10 mouse cellular contexts compared by ENCODE assay signal in the genomic region with DNA sequence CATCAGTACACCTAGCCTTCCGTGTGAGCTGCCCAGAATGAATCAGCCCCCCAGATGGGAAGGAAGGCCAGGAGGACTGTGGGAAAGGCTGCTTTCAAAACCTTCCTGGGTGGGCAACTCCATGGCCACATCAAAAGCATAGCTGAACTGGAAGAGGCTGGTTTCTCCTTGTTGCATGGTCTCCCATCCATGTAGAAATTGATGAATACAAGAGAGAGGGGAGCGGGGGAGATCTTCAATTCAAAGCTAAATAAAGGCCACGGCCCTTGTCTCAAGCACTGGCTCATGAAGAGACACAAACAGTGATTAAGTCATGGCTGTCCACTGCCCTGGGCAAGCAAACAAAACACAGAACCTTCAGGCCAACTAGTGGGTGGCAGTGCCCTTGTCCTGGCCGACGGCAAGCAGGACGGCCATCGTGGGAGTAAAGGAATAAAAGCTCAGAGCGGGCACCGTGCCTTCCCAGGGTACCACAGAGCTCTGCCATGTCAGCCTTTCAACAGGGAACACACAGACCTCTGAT.
DNase-seq lines count a peak whose midpoint lies in the region; ATAC-seq and TF ChIP-seq lines count a peak whose summit lies in the region.
"Had no signal": no experiment of that assay in that cellular context is flagged by ENCODE, and none has a peak within 500 bp of the region (broad histone marks: within the 10 kb centered on the region; RNA-seq: fewer than 3 reads in every experiment).

No protein-coding gene starts in this region.

- H3K27me3 ChIP-seq in forebrain, embryonic 13.5 days = no peaks in the 10 kb centered on the region
- H3K27me3 ChIP-seq in limb, embryonic 13.5 days = 0 out of 2 replicates have a peak, but pooled peaks cover 4% of the 10 kb centered on the region
- no peaks in the 10 kb centered on the region for H3K27me3 ChIP-seq in heart, adult 2 months (ENCODE audit: control insufficient read depth, insufficient read depth, low read length)

- H3K36me3 ChIP-seq in forebrain, embryonic 13.5 days (ENCODE audit: poor library complexity, severe bottlenecking) = peaks cover 13% of the 10 kb centered on the region
- H3K36me3 ChIP-seq in limb, embryonic 13.5 days = peaks cover 22% of the 10 kb centered on the region
- peaks cover 5% of the 10 kb centered on the region for H3K36me3 ChIP-seq in heart, adult 2 months (ENCODE audit: control insufficient read depth, insufficient read depth, low read length)

- no peak for ATAC-seq in forebrain, embryonic 13.5 days
- ATAC-seq in limb, embryonic 13.5 days (ENCODE audit: low FRiP score, low read depth) = no peak

- no peak for TF ChIP-seq POLR2A in heart, adult 2 months (IDR thresholded peaks at IDR 0.05; ENCODE audit: insufficient read depth, low read depth, low read length)

- intact Hi-C loops in heart, adult 2 months (cut with DNase I) = no loop called here

- DNase-seq in ovary, adult 18-20 months (ENCODE audit: low spot score) = peak; percentile 35
- no peak for DNase-seq in ovary, postnatal 14 days (ENCODE audit: low spot score)
- peak; percentile 70 for DNase-seq in retina, embryonic 14.5 days (ENCODE audit: low spot score)
- DNase-seq in thymus, adult 18-20 months = no peak
- DNase-seq in heart, adult 2 months = no peak
- DNase-seq: gastrocnemius, postnatal 36 days; layer of hippocampus, postnatal 36 days; thymus, adult 2 months had no signal

- peak overlapping the region; percentile 95 for H3K27ac ChIP-seq in forebrain, embryonic 13.5 days
- peak overlapping the region; percentile 56; the same call in 1 of the 2 replicates for H3K27ac ChIP-seq in limb, embryonic 13.5 days
- H3K27ac ChIP-seq in heart, adult 2 months = no peak overlapping the region

- 17% methylated on average over 9 of the region's 9 CpGs for WGBS in forebrain, embryonic 13.5 days
- WGBS in limb, embryonic 13.5 days = 78% methylated on average over 9 of the region's 9 CpGs
- WGBS in heart, adult 2 months = 78% methylated on average over 9 of the region's 9 CpGs

- no peak for TF ChIP-seq CTCF in heart, adult 2 months (IDR thresholded peaks at IDR 0.05)

- no peak for TF ChIP-seq EP300 in heart, adult 2 months (IDR thresholded peaks at IDR 0.05; ENCODE audit: insufficient read depth, low read depth, low read length)

- no peak overlapping the region for H3K9ac ChIP-seq in forebrain, embryonic 13.5 days
- no peak overlapping the region for H3K9ac ChIP-seq in limb, embryonic 13.5 days
- H3K9ac ChIP-seq in heart, adult 2 months (ENCODE audit: low read depth, low read length) = no peak overlapping the region

- H3K4me3 ChIP-seq in forebrain, embryonic 13.5 days = no peak overlapping the region
- H3K4me3 ChIP-seq in limb, embryonic 13.5 days = no peak overlapping the region
- no peak overlapping the region for H3K4me3 ChIP-seq in heart, adult 2 months

- peaks cover 89% of the 10 kb centered on the region for H3K4me1 ChIP-seq in forebrain, embryonic 13.5 days
- peaks cover 95% of the 10 kb centered on the region for H3K4me1 ChIP-seq in limb, embryonic 13.5 days
- H3K4me1 ChIP-seq in heart, adult 2 months (ENCODE audit: control insufficient read depth, insufficient read depth, low read length) = peaks cover 10% of the 10 kb centered on the region

- H3K4me2 ChIP-seq in forebrain, embryonic 13.5 days = no peak overlapping the region
- no peak overlapping the region for H3K4me2 ChIP-seq in limb, embryonic 13.5 days (replicated peaks)

- no peaks in the 10 kb centered on the region for H3K79me2 ChIP-seq in heart, adult 2 months (replicated peaks; ENCODE audit: control insufficient read depth, insufficient read depth, low read length)

- no peaks in the 10 kb centered on the region for H3K9me3 ChIP-seq in forebrain, embryonic 13.5 days (replicated peaks)
- no peaks in the 10 kb centered on the region for H3K9me3 ChIP-seq in limb, embryonic 13.5 days

Comparison
In these comparisons a context has a peak if more than half of its experiments do, and no peak if none do; other contexts are left out.
1. DNase-seq: peak in ovary, adult 18-20 months (single experiment) and retina, embryonic 14.5 days (single experiment); none in ovary, postnatal 14 days (single experiment), thymus, adult 18-20 months (0 of 2) and heart, adult 2 months (0 of 2).